Mouse (Mus musculus) small intestine, adult 2 months (tissue): ENCODE measurements around the gene Sik3.

Experiments used
- CTCF ChIP-seq: fragments of 200-500 bp; IDR thresholded peaks from 2 replicates; pipeline ENCODE4 v1.5.1; 2012; ENCODE audit warnings: low read depth, mild to moderate bottlenecking, control low read depth, inconsistent platforms, low read length, moderate library complexity, mixed read lengths; ENCODE audit not compliant: insufficient replicate concordance, insufficient read length; ENCODE audit errors: extremely low read depth
- POLR2A ChIP-seq: fragments of 200-500 bp; IDR thresholded peaks from 2 replicates; pipeline ENCODE4 v1.6.1; 2012; ENCODE audit warnings: low read depth, mild to moderate bottlenecking, control low read depth, inconsistent platforms, low read length, moderate library complexity

DNA sequence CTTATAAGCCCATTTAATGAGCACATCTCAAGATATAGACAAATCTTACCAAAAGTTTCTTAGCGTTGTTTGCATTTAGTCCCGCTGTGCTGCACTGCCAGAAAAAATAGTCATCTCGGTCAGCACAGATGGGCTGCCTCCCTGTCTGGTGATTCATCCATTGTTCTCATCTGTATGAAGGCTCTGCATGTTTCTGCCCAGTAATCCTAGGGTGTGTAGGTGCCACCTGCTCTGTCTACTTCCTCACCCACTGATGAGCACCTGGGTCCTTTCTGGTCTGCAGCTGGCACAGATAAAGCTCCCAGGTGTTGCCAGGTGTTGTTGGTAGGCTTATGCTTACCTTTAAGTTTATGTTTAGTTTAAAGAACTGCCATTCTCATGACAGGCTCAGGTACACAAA, 29.8 kb downstream of the Sik3 start:
- TF ChIP-seq POLR2A (no peak), CTCF (no peak)
